Mouse (Mus musculus): ENCODE results near the gene Txnl4b. TPM values are rescaled to one million over a fixed set of nuclear protein-coding genes. Genes with fewer than 3 reads are reported as not detected.

Gene Txnl4b
- 4.5 TPM for polyA plus RNA-seq (2017; shearing (Covaris generic))

GRCm38 (mm10) chr8:109565498-109566333 lies at the start of gene Txnl4b, which contains the start of gene Dhx38:
TSS of gene Txnl4b (plus strand) at chr8:109565892.
TSS of gene Dhx38 (minus strand) at chr8:109565861.

GRCm38 (mm10) chr8:109578900-109579301 lies 13.2 kb downstream of the Txnl4b start, which contains the start of gene Hp:
TSS of gene Hp (minus strand) at chr8:109579172.

GRCm38 (mm10) chr8:109608271-109609152 lies 42.8 kb downstream of the Txnl4b start, which contains the start of gene Dhodh:
TSS of gene Dhodh (minus strand) at chr8:109608673.

DNA sequence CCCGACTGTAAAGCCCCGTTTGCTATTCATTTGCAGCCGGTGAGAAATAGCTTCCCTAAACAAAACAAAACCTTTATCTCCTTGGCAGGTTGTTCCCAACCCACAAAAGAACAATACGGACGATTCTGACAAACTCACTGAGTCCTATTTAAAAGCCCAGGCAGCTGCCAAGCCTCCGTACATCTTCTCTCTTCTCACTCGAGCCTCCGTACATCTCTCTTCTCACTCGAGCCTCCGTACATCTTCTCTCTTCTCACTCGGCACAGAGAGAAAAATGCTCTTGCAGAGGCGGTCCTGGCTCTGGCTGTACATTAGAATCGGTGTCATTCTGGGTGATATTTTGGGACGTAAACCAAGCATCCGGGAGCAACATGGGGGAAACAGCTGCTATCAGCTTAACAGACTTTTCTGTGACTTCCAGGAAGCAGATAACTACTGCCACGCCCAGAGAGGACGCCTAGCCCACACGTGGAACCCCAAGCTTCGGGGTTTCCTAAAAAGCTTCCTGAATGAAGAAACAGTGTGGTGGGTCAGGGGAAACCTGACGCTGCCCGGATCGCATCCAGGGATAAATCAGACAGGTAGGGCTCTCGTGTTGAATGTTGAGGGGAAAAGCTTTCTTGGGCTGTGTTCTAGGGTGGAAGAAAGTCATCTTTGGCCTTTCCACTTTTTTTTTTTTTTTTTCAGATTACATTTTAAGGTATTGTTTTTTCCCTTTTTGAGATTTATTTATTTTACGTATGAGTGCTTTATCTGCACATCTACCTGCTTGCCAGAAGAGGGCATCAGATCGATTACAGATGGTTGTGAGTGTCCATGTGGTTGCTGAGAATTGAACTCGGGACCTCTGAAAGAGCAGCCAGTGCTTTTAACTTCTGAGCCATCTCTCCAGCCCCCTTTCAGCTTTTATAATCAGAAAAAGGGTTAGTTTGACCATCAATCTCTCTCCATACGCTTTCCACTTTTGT lies 48.8 kb downstream of the Txnl4b start, which contains the start of gene Pkd1l3:
TSS of gene Pkd1l3 (plus strand) at position 275 of the 968 bp plus-strand sequence.

Other genes starting within 250 kb of the Txnl4b start
- gene Pmfbp1, start 71.9 kb upstream of the Txnl4b start, polyA plus RNA-seq (2017; shearing (Covaris generic)) = not detected
- 32.4 TPM for gene Dhx38, start within 50 bp of the Txnl4b start, polyA plus RNA-seq (2017; shearing (Covaris generic))
- gene Hp, start 13.3 kb downstream of the Txnl4b start, polyA plus RNA-seq (2017; shearing (Covaris generic)) = not detected
- 21.7 TPM for gene Dhodh, start 42.8 kb downstream of the Txnl4b start, polyA plus RNA-seq (2017; shearing (Covaris generic))
- 0.79 TPM for gene Pkd1l3, start 48.6 kb downstream of the Txnl4b start, polyA plus RNA-seq (2017; shearing (Covaris generic))
- 144 TPM for gene Ist1, start 127.4 kb downstream of the Txnl4b start, polyA plus RNA-seq (2017; shearing (Covaris generic))
- 9.7 TPM for gene Zfp821, start 139.7 kb downstream of the Txnl4b start, polyA plus RNA-seq (2017; shearing (Covaris generic))
- gene Atxn1l, start 171.8 kb downstream of the Txnl4b start, polyA plus RNA-seq (2017; shearing (Covaris generic)) = 5.4 TPM
- gene Ap1g1, start 212.7 kb downstream of the Txnl4b start, polyA plus RNA-seq (2017; shearing (Covaris generic)) = 54.3 TPM

Data from effector memory CD4-positive, alpha-beta T cell, adult 5 months (primary cell).